21 mouse cellular contexts compared by ENCODE assay signal in genomic region chr16:59487239-59487638, GRCm38 (mm10). TPM values are rescaled to one million over a fixed set of nuclear protein-coding genes. Genes with fewer than 3 reads are reported as not detected.
DNase-seq lines count a peak whose midpoint lies in the region; ATAC-seq lines count a peak whose summit lies in the region.
"Had no signal": no experiment of that assay in that cellular context is flagged by ENCODE, and none has a peak within 500 bp of the region (broad histone marks: within the 10 kb centered on the region; RNA-seq: fewer than 3 reads in every experiment).

No protein-coding gene starts in this region.

- no peak overlapping the region for H3K4me2 ChIP-seq in kidney, embryonic 16.5 days (replicated peaks; ENCODE audit: low read depth, low read length)
- H3K4me2 ChIP-seq in intestine, embryonic 14.5 days (ENCODE audit: low read length): no peak overlapping the region
- H3K4me2 ChIP-seq: embryonic facial prominence, embryonic 13.5 days; heart, embryonic 13.5 days; hindbrain, embryonic 13.5 days; stomach, embryonic 15.5 days had no signal

- no peak overlapping the region for H3K4me3 ChIP-seq in kidney, embryonic 16.5 days (ENCODE audit: low read length)
- no peak overlapping the region for H3K4me3 ChIP-seq in intestine, embryonic 14.5 days (ENCODE audit: low read depth, low read length)
- H3K4me3 ChIP-seq: embryonic facial prominence, embryonic 13.5 days; heart, embryonic 13.5 days; hindbrain, embryonic 13.5 days; limb, embryonic 10.5 days; stomach, embryonic 15.5 days had no signal

- DNase-seq in adrenal gland, postnatal 14 days: peak; percentile 10
- DNase-seq in adrenal gland, adult 8-10 months: no peak
- DNase-seq in kidney, adult 9 months: peak; percentile 52
- DNase-seq in intestine, embryonic 14.5 days (ENCODE audit: low spot score): peak; percentile 43
- DNase-seq in kidney, postnatal 36 days: peak; percentile 25 to 49
- no peak for DNase-seq in right cerebral cortex, adult 2 months (ENCODE audit: low spot score in 2 of 2)
- no peak for DNase-seq in frontal cortex, postnatal 36 days (ENCODE audit: low spot score in 2 of 2)
- DNase-seq: adrenal gland, postnatal 25 days; cerebellum, adult 11 months; liver, postnatal 0 days; lung, postnatal 4 days; right cerebral cortex, postnatal 25 days had no signal

- H3K27ac ChIP-seq in kidney, embryonic 16.5 days (ENCODE audit: low read length): no peak overlapping the region
- H3K27ac ChIP-seq in intestine, embryonic 14.5 days (ENCODE audit: low read depth): no peak overlapping the region
- H3K27ac ChIP-seq: embryonic facial prominence, embryonic 13.5 days; heart, embryonic 13.5 days; hindbrain, embryonic 13.5 days; limb, embryonic 10.5 days; stomach, embryonic 15.5 days had no signal

- no peaks in the 10 kb centered on the region for H3K27me3 ChIP-seq in kidney, embryonic 16.5 days (ENCODE audit: insufficient read depth, low read length)
- H3K27me3 ChIP-seq in intestine, embryonic 14.5 days (replicated peaks; ENCODE audit: control insufficient read depth, insufficient read depth, low read length): no peaks in the 10 kb centered on the region
- H3K27me3 ChIP-seq: embryonic facial prominence, embryonic 13.5 days; heart, embryonic 13.5 days; hindbrain, embryonic 13.5 days; Patski; stomach, embryonic 15.5 days had no signal

- no peak for ATAC-seq in kidney, embryonic 16.5 days (ENCODE audit: low FRiP score, low TSS enrichment)
- ATAC-seq in intestine, embryonic 14.5 days (replicated peaks; ENCODE audit: low FRiP score, low TSS enrichment, low read depth): no peak
- ATAC-seq: inflammation-experienced regulatory T-cells, adult 6 months; liver, postnatal 0 days; midbrain, embryonic 16.5 days; Patski had no signal

- no peaks in the 10 kb centered on the region for H3K9me3 ChIP-seq in kidney, embryonic 16.5 days (ENCODE audit: low read length)
- H3K9me3 ChIP-seq in intestine, embryonic 14.5 days (ENCODE audit: control insufficient read depth, low read length): no peaks in the 10 kb centered on the region
- H3K9me3 ChIP-seq: embryonic facial prominence, embryonic 13.5 days; heart, embryonic 13.5 days; hindbrain, embryonic 13.5 days; limb, embryonic 10.5 days; stomach, embryonic 15.5 days had no signal

- H3K36me3 ChIP-seq in kidney, embryonic 16.5 days (ENCODE audit: insufficient read depth, low read length): peaks cover 54% of the 10 kb centered on the region
- peaks cover 86% of the 10 kb centered on the region for H3K36me3 ChIP-seq in intestine, embryonic 14.5 days (ENCODE audit: control insufficient read depth, insufficient read depth, low read length)

- no peak overlapping the region for H3K9ac ChIP-seq in kidney, embryonic 16.5 days (replicated peaks; ENCODE audit: low read length)
- no peak overlapping the region for H3K9ac ChIP-seq in intestine, embryonic 14.5 days (ENCODE audit: low read length)
- H3K9ac ChIP-seq: embryonic facial prominence, embryonic 13.5 days; heart, embryonic 13.5 days; hindbrain, embryonic 13.5 days; liver, postnatal 0 days; stomach, embryonic 15.5 days had no signal

- no peaks in the 10 kb centered on the region for H3K4me1 ChIP-seq in kidney, embryonic 16.5 days (ENCODE audit: insufficient read depth, low read length)
- H3K4me1 ChIP-seq in intestine, embryonic 14.5 days (replicated peaks; ENCODE audit: control insufficient read depth, insufficient read depth, low read length): no peaks in the 10 kb centered on the region
- H3K4me1 ChIP-seq: embryonic facial prominence, embryonic 13.5 days; heart, embryonic 13.5 days; stomach, embryonic 15.5 days had no signal

- WGBS in kidney, embryonic 16.5 days: 47% methylated on average over 7 of the region's 7 CpGs
- WGBS in intestine, embryonic 14.5 days: 80% methylated on average over 7 of the region's 7 CpGs

RNA-seq across cellular contexts. Expression of gene Riox2, which starts 15.7 kb away (rescaled TPM):
- total RNA-seq in adrenal gland, postnatal 14 days (2021): 21.2 and 25.8 TPM in 2 replicates
- 10 to 100 TPM; 24.6 to 28.2 (median 26.8) TPM for total RNA-seq in adrenal gland, adult 8-10 months (2022)
- polyA plus RNA-seq in kidney, embryonic 16.5 days (2015; fragmentation: Nextera tagmentation; extraction: Ambion mirVana): 37.8 and 39.8 TPM in 2 replicates
- 32.9 and 38.3 TPM in 2 replicates for polyA plus RNA-seq in intestine, embryonic 14.5 days (2014; fragmentation: Nextera tagmentation; extraction: Ambion mirVana)

Comparison
In these comparisons a context has a peak if more than half of its experiments do, and no peak if none do; other contexts are left out.
1. DNase-seq: peak in adrenal gland, postnatal 14 days (single experiment), kidney, adult 9 months (single experiment), intestine, embryonic 14.5 days (single experiment) and kidney, postnatal 36 days (2 of 2); none in adrenal gland, adult 8-10 months (single experiment), right cerebral cortex, adult 2 months (0 of 2) and frontal cortex, postnatal 36 days (0 of 2).